Mouse (Mus musculus): ENCODE results near the gene Strn4. TPM values are rescaled to one million over a fixed set of nuclear protein-coding genes. Genes with fewer than 3 reads are reported as not detected.

Strn4 gene
- total RNA-seq (2021) = 10 to 100 TPM; 50.3 to 60.0 TPM
- long read RNA-seq, experiment 1, transcript Strn4-201 (18 exons, 3,535 nt) = major isoform, 76 of 106 reads
- long read RNA-seq, experiment 1, transcript Strn4-202 (18 exons, 3,082 nt) = minor isoform, 10 of 106 reads
- long read RNA-seq, experiment 1, partial matches to known transcripts = 7 of 106 reads
- long read RNA-seq, experiment 1, other reads (novel, unspliced or antisense) = 13 of 106 reads
- long read RNA-seq, experiment 2, transcript Strn4-202 (18 exons, 3,082 nt) = minor isoform, 5 of 33 reads
- long read RNA-seq, experiment 2, transcript Strn4-201 (18 exons, 3,535 nt) = major isoform, 22 of 33 reads
- long read RNA-seq, experiment 2, partial matches to known transcripts = 2 of 33 reads
- long read RNA-seq, experiment 2, other reads (novel, unspliced or antisense) = 4 of 33 reads

- DNase-seq = no peak
Observed at GRCm38 (mm10) chr7:16815351-16815941, at the start of gene Strn4. Gene Strn4 (plus strand): TSS chr7:16815889.

- DNase-seq = no peak
Observed at GRCm38 (mm10) chr7:16766443-16766842, 49.2 kb upstream of the Strn4 start.

GRCm38 (mm10) chr7:16775888-16776287 is 39.8 kb upstream of the Strn4 start:
- DNase-seq = no peak

- DNase-seq = peak; percentile 74 to 89
Observed at GRCm38 (mm10) chr7:16780076-16780475, 35.6 kb upstream of the Strn4 start.

GRCm38 (mm10) chr7:16780825-16781554 is 34.7 kb upstream of the Strn4 start, which contains the start of gene Slc1a5:
Gene Slc1a5 (plus strand): TSS chr7:16781340.
- peak; percentile 95 for DNase-seq

GRCm38 (mm10) chr7:16781555-16781815 is 34.2 kb upstream of the Strn4 start:
- no peak for DNase-seq

GRCm38 (mm10) chr7:16781816-16782554 is 33.7 kb upstream of the Strn4 start:
- peak; percentile 19 to 53 for DNase-seq

- DNase-seq = peak in 1 of 2 experiments; percentile 21
Observed at GRCm38 (mm10) chr7:16782555-16783125, 33.0 kb upstream of the Strn4 start.

- peak; percentile 41 to 47 for DNase-seq
Observed at GRCm38 (mm10) chr7:16783224-16783688, 32.4 kb upstream of the Strn4 start.

- DNase-seq = peak; percentile 69 to 71
Observed at GRCm38 (mm10) chr7:16783758-16784415, 31.8 kb upstream of the Strn4 start.

- DNase-seq = peak; percentile 19 to 21
Observed at GRCm38 (mm10) chr7:16784498-16784976, 31.2 kb upstream of the Strn4 start.

GRCm38 (mm10) chr7:16785541-16786083 is 30.1 kb upstream of the Strn4 start:
- DNase-seq = peak; percentile 14 to 40

- no peak for DNase-seq
Observed at GRCm38 (mm10) chr7:16792316-16792715, 23.4 kb upstream of the Strn4 start.

GRCm38 (mm10) chr7:16793010-16793725 is 22.5 kb upstream of the Strn4 start:
- no peak for DNase-seq

- DNase-seq = no peak
Observed at GRCm38 (mm10) chr7:16794886-16795285, 20.8 kb upstream of the Strn4 start.

- DNase-seq = no peak
Observed at GRCm38 (mm10) chr7:16804409-16805028, 11.2 kb upstream of the Strn4 start.

GRCm38 (mm10) chr7:16807936-16808335 is 7.8 kb upstream of the Strn4 start:
- DNase-seq = no peak

GRCm38 (mm10) chr7:16808647-16809046 is 7.0 kb upstream of the Strn4 start:
- DNase-seq = peak in 1 of 2 experiments; percentile 61

- peak; percentile 61 to 88 for DNase-seq
Observed at GRCm38 (mm10) chr7:16809739-16810138, 6.0 kb upstream of the Strn4 start.

Measured in heart, adult 18-20 months (tissue).